In genomic region chr4:59785412-59785811, GRCm38 (mm10) we compare ENCODE assay signal across 23 mouse cellular contexts. TPM values are rescaled to one million over a fixed set of nuclear protein-coding genes. Genes with fewer than 3 reads are reported as not detected.
DNase-seq lines count a peak whose midpoint lies in the region.
"Had no signal": no experiment of that assay in that cellular context is flagged by ENCODE, and none has a peak within 500 bp of the region (broad histone marks: within the 10 kb centered on the region; RNA-seq: fewer than 3 reads in every experiment).

No protein-coding gene starts in this region.

- DNase-seq in heart, adult 11 months = peak; percentile 31
- DNase-seq in heart, adult 8-10 months (ENCODE audit: low spot score) = no peak
- DNase-seq in R1 (ENCODE audit: low read depth, low spot score) = peak; percentile 70
- DNase-seq in thymus, postnatal 14 days = no peak
- DNase-seq in liver = no peak
- DNase-seq: adrenal gland, postnatal 10 days; cerebellum, adult 18-20 months; cerebellum, adult 9-10 months; cerebellum, postnatal 14 days; forebrain, postnatal 0 days; gastrocnemius, adult 2 months; gastrocnemius, postnatal 14 days; heart, adult 18-20 months; heart, postnatal 14 days; heart, postnatal 4 days; kidney, adult 11 months had no signal

- H3K27ac ChIP-seq in brown adipose tissue, adult 24 weeks (replicated peaks; ENCODE audit: low read depth, low read length) = 0 out of 2 replicates have a peak overlapping the region, but pooled peaks have one; percentile 12
- H3K27ac ChIP-seq: embryonic facial prominence, embryonic 12.5 days; embryonic facial prominence, embryonic 15.5 days; heart, embryonic 10.5 days; hindbrain, embryonic 14.5 days; hindbrain, postnatal 0 days had no signal

- H3K4me1 ChIP-seq in brown adipose tissue, adult 24 weeks (ENCODE audit: control insufficient read depth, insufficient read depth, insufficient read length, low read length) = peaks cover 4% of the 10 kb centered on the region; the same call in 1 of the 2 replicates
- H3K4me1 ChIP-seq: heart, embryonic 10.5 days had no signal

- H3K4me3 ChIP-seq in brown adipose tissue, adult 24 weeks (ENCODE audit: insufficient read depth, low read depth, low read length) = no peak overlapping the region
- H3K4me3 ChIP-seq: embryonic facial prominence, embryonic 12.5 days; embryonic facial prominence, embryonic 15.5 days; gastrocnemius, adult 2 months; heart, embryonic 10.5 days; heart, embryonic 13.5 days had no signal

RNA-seq across cellular contexts. Expression of gene Inip, which starts 16.0 kb away (rescaled TPM):
- total RNA-seq in heart, adult 8-10 months (2022) = 10 to 100 TPM in 2 of 4 experiments, 1 to 10 TPM in 2; 9.4 to 12.3 (median 10.8) TPM
- 8.4 and 11.5 TPM in 2 replicates for polyA plus RNA-seq in brown adipose tissue, adult 24 weeks (2012; ENCODE audit: insufficient read depth, insufficient read length, missing spikeins)

RNA-seq across cellular contexts. Expression of gene Snx30, which starts 20.2 kb away (rescaled TPM):
- total RNA-seq in heart, adult 8-10 months (2022) = 1 to 10 TPM; 4.1 to 6.8 (median 5.5) TPM
- polyA plus RNA-seq in brown adipose tissue, adult 24 weeks (2012; ENCODE audit: insufficient read depth, insufficient read length, missing spikeins) = 1.0 and 2.5 TPM in 2 replicates

Comparison
In these comparisons a context has a peak if more than half of its experiments do, and no peak if none do; other contexts are left out.
1. DNase-seq: peak in heart, adult 11 months (single experiment) and R1 (single experiment); none in heart, adult 8-10 months (single experiment), thymus, postnatal 14 days (single experiment) and liver (single experiment).